Mouse (Mus musculus) brown adipose tissue, adult 24 weeks (tissue): ENCODE results near the gene Dhx36. TPM values are rescaled to one million over a fixed set of nuclear protein-coding genes. Genes with fewer than 3 reads are reported as not detected.

Source experiments
- H3K27ac ChIP-seq: fragments of 200-500 bp; replicated peaks from 2 replicates; pipeline ENCODE4 v1.5.1; 2012; ENCODE audit warnings: low read depth, mild to moderate bottlenecking, low read length
- H3K4me1 ChIP-seq: fragments of 200-500 bp; 2 replicates; pipeline ENCODE4 v1.6.1; 2012; ENCODE audit warnings: low read length, mixed read lengths; ENCODE audit not compliant: control insufficient read depth, insufficient read depth, insufficient read length
- H3K4me3 ChIP-seq: fragments of 200-500 bp; 2 replicates; pipeline ENCODE4 v1.5.1; 2012; ENCODE audit warnings: low read depth, mild to moderate bottlenecking, low read length, moderate library complexity; ENCODE audit not compliant: insufficient read depth
- polyA plus RNA-seq: library from polyadenylated mRNA; stranded (reverse); fragments of >200 nt; gene quantifications from 2 replicates; pipeline ENCODE4 v1.2.4, GENCODE M21; 2012; ENCODE audit not compliant: missing spikeins, insufficient read depth, insufficient read length

Dhx36 gene
- polyA plus RNA-seq = 15.2 and 17.4 TPM in 2 replicates

- no peak within 1 kb of the TSS for H3K27ac ChIP-seq
- peak within 1 kb of the TSS; percentile 65 for H3K4me3 ChIP-seq
- H3K4me1 ChIP-seq = peaks cover 3% of the 10 kb centered on the region; the same call in 1 of the 2 replicates
Observed at GRCm38 (mm10) chr3:62506488-62507205, at the start of gene Dhx36. Gene Dhx36 (minus strand): TSS chr3:62507004.

- Histone ChIP-seq H3K4me3 (no peak overlapping the region), H3K27ac (no peak overlapping the region), H3K4me1 (no peaks in the 10 kb centered on the region)
Observed at GRCm38 (mm10) chr3:62527593-62527992, 20.8 kb upstream of the Dhx36 start.

GRCm38 (mm10) chr3:62527160-62527559 lies 20.4 kb upstream of the Dhx36 start:
- no peak overlapping the region for H3K4me3 ChIP-seq
- H3K4me1 ChIP-seq = no peaks in the 10 kb centered on the region
- H3K27ac ChIP-seq = no peak overlapping the region

- Histone ChIP-seq H3K27ac (no peak overlapping the region), H3K4me1 (peaks cover 3% of the 10 kb centered on the region; the same call in 1 of the 2 replicates), H3K4me3 (peak overlapping the region; percentile 65)
Observed at GRCm38 (mm10) chr3:62507206-62507647, 423 bp upstream of the Dhx36 start.

- Histone ChIP-seq H3K4me1 (peaks cover 3% of the 10 kb centered on the region; the same call in 1 of the 2 replicates), H3K4me3 (peak overlapping the region; percentile 3), H3K27ac (no peak overlapping the region)
Observed at GRCm38 (mm10) chr3:62505166-62505900, 1.5 kb downstream of the Dhx36 start.

- H3K4me3 ChIP-seq = no peak overlapping the region
- H3K4me1 ChIP-seq = no peaks in the 10 kb centered on the region
- no peak overlapping the region for H3K27ac ChIP-seq
Observed at GRCm38 (mm10) chr3:62499327-62499726, 7.5 kb downstream of the Dhx36 start.

- H3K4me3 ChIP-seq = no peak overlapping the region
- H3K27ac ChIP-seq = no peak overlapping the region
- H3K4me1 ChIP-seq = no peaks in the 10 kb centered on the region
Observed at GRCm38 (mm10) chr3:62492568-62492967, 14.2 kb downstream of the Dhx36 start.

- no peak overlapping the region for H3K27ac ChIP-seq
- no peak overlapping the region for H3K4me3 ChIP-seq
- H3K4me1 ChIP-seq = no peaks in the 10 kb centered on the region
Observed at GRCm38 (mm10) chr3:62484340-62484739, 22.5 kb downstream of the Dhx36 start.

- no peaks in the 10 kb centered on the region for H3K4me1 ChIP-seq
- no peak overlapping the region for H3K27ac ChIP-seq
- H3K4me3 ChIP-seq = no peak overlapping the region
Observed at GRCm38 (mm10) chr3:62470179-62470578, 36.6 kb downstream of the Dhx36 start.

- Histone ChIP-seq H3K4me1 (no peaks in the 10 kb centered on the region), H3K4me3 (no peak overlapping the region), H3K27ac (no peak overlapping the region)
Observed at GRCm38 (mm10) chr3:62464276-62464675, 42.5 kb downstream of the Dhx36 start.

GRCm38 (mm10) chr3:62459483-62459882 lies 47.3 kb downstream of the Dhx36 start:
- H3K4me3 ChIP-seq = no peak overlapping the region
- H3K4me1 ChIP-seq = no peaks in the 10 kb centered on the region
- no peak overlapping the region for H3K27ac ChIP-seq

GRCm38 (mm10) chr3:62458284-62459013 lies 48.4 kb downstream of the Dhx36 start:
- Histone ChIP-seq H3K4me3 (no peak overlapping the region), H3K27ac (no peak overlapping the region), H3K4me1 (no peaks in the 10 kb centered on the region)

- no peak overlapping the region for H3K4me3 ChIP-seq
- no peak overlapping the region for H3K27ac ChIP-seq
Observed at GRCm38 (mm10) chr3:62455854-62456253, 51.0 kb downstream of the Dhx36 start.

GRCm38 (mm10) chr3:62454096-62454495 lies 52.7 kb downstream of the Dhx36 start:
- Histone ChIP-seq H3K27ac (no peak overlapping the region), H3K4me1 (no peaks in the 10 kb centered on the region), H3K4me3 (no peak overlapping the region)

More at GRCm38 (mm10) chr3:62455854-62456253, 51.0 kb downstream of the Dhx36 start:
- no peaks in the 10 kb centered on the region for H3K4me1 ChIP-seq

GRCm38 (mm10) chr3:62452961-62453360 lies 53.8 kb downstream of the Dhx36 start:
- H3K4me3 ChIP-seq = no peak overlapping the region
- H3K27ac ChIP-seq = no peak overlapping the region
- no peaks in the 10 kb centered on the region for H3K4me1 ChIP-seq
